ENCODE assay signal across 16 mouse cellular contexts in the genomic region with DNA sequence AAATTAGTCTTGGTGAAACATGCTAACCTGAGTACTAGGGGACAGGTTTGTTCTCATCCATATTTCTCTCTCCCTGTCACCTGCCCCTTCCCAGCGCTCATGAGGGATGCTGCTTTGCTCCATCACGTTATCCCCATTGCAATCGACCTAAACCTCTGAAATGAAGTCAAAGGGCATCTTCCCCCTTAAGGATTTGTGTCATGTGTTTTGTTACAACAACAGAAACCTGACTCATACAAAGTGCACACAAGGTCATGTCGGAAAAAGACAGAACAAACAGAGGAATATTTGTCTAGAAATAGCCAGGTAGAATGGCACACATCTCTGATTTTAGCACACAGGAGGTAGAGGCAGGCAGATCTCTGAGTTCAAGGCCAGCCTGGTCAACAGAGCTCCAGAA.
"Had no signal": no experiment of that assay in that cellular context is flagged by ENCODE, and none has a peak within 500 bp of the region (broad histone marks: within the 10 kb centered on the region; RNA-seq: fewer than 3 reads in every experiment).

No protein-coding gene starts in this region.

- DNase-seq: heart, postnatal 10 days; heart, postnatal 14 days; heart, postnatal 36 days; heart, postnatal 4 days; kidney, adult 11 months; kidney, adult 18-20 months; kidney, adult 2 months; kidney, adult 8-10 months; kidney, adult 9 months; kidney, postnatal 10 days; kidney, postnatal 14 days; kidney, postnatal 25 days; kidney, postnatal 36 days; kidney, postnatal 4 days; layer of hippocampus, adult 9-11 months; layer of hippocampus, postnatal 36 days had no signal
